Mouse (Mus musculus) retina, adult 2 months (tissue): ENCODE measurements around the gene Gpha2.

Source experiments
- DNase-seq: peaks from one replicate; pipeline ENCODE4 v3.0.0-alpha.2; 2012; ENCODE audit warnings: low read depth, low spot score

Gene Gpha2

GRCm38 (mm10) chr19:6226135-6226534, at the start of gene Gpha2:
TSS of gene Gpha2 (plus strand) at chr19:6226380.
- no peak for DNase-seq

- no peak for DNase-seq
Measured at GRCm38 (mm10) chr19:6178775-6179174, 47.4 kb upstream of the Gpha2 start.

- no peak for DNase-seq
Measured at GRCm38 (mm10) chr19:6181629-6182028, 44.6 kb upstream of the Gpha2 start.

- DNase-seq: peak; percentile 46
Measured at GRCm38 (mm10) chr19:6182534-6182933, 43.6 kb upstream of the Gpha2 start.

GRCm38 (mm10) chr19:6184131-6184530, 42.0 kb upstream of the Gpha2 start, which contains the start of gene Majin:
TSS of gene Majin (plus strand) at chr19:6184388.
- no peak for DNase-seq

GRCm38 (mm10) chr19:6204265-6204664, 21.9 kb upstream of the Gpha2 start:
- DNase-seq: no peak

GRCm38 (mm10) chr19:6206716-6207115, 19.5 kb upstream of the Gpha2 start:
- DNase-seq: no peak

GRCm38 (mm10) chr19:6216046-6216705, 10.0 kb upstream of the Gpha2 start:
- no peak for DNase-seq

GRCm38 (mm10) chr19:6218606-6219005, 7.6 kb upstream of the Gpha2 start:
- DNase-seq: no peak

GRCm38 (mm10) chr19:6226763-6227162, 583 bp downstream of the Gpha2 start:
- no peak for DNase-seq

- no peak for DNase-seq
Measured at GRCm38 (mm10) chr19:6227864-6228263, 1.7 kb downstream of the Gpha2 start.

GRCm38 (mm10) chr19:6230411-6230810, 4.2 kb downstream of the Gpha2 start:
- no peak for DNase-seq

- DNase-seq: no peak
Measured at GRCm38 (mm10) chr19:6231036-6231435, 4.9 kb downstream of the Gpha2 start.

GRCm38 (mm10) chr19:6233647-6234046, 7.5 kb downstream of the Gpha2 start:
- DNase-seq: no peak

GRCm38 (mm10) chr19:6234337-6235083, 8.3 kb downstream of the Gpha2 start:
- no peak for DNase-seq

- DNase-seq: peak; percentile 90
Measured at GRCm38 (mm10) chr19:6235084-6236052, 9.2 kb downstream of the Gpha2 start, which contains the start of gene Ppp2r5b. TSS of gene Ppp2r5b (minus strand) at chr19:6235872.

- peak; percentile 84 for DNase-seq
Measured at GRCm38 (mm10) chr19:6236053-6236441, 9.9 kb downstream of the Gpha2 start.

GRCm38 (mm10) chr19:6236842-6237241, 10.7 kb downstream of the Gpha2 start:
- no peak for DNase-seq

- DNase-seq: no peak
Measured at GRCm38 (mm10) chr19:6238740-6239139, 12.6 kb downstream of the Gpha2 start.

GRCm38 (mm10) chr19:6240136-6240535, 14.0 kb downstream of the Gpha2 start:
- no peak for DNase-seq

GRCm38 (mm10) chr19:6240725-6241124, 14.5 kb downstream of the Gpha2 start:
- no peak for DNase-seq
